Mouse (Mus musculus) kidney, adult 2 months (tissue): Measurements from ENCODE around the gene Tnk1.

ENCODE experiments used
- CTCF ChIP-seq: fragments of 200-500 bp; conservative IDR thresholded peaks from 2 replicates; pipeline ENCODE4 v1.5.1; 2011; ENCODE audit warnings: low read depth, mild to moderate bottlenecking, control low read depth, low read length, moderate library complexity, mixed read lengths; ENCODE audit not compliant: insufficient read depth, insufficient read length
- POLR2A ChIP-seq: fragments of 200-500 bp; IDR thresholded peaks from one replicate; pipeline ENCODE4 v1.6.1; 2011; ENCODE audit warnings: low read depth, low read length, control low read depth

DNA sequence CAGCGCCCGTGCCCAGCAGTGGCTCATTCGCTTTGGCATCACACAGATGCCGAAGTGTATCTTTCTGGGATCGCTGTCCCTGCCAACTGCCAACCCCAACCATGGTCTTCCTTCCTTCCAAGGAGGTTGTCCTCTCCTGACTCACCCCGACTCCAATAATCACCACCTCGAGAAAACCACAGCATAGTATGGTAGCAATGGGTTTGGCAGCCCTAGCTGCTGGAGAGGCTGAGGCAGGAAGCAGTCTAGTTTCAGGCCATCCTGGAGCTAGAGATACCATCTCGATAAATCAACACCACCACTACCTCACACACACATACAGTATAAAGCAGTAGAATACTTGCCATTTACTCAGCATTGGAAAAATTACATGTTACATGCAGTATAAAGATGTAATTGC lies 39.7 kb downstream of the Tnk1 start:
- TF ChIP-seq CTCF (no peak), POLR2A (no peak)
